Mouse (Mus musculus) heart, adult 11 months (tissue): ENCODE data around the gene Glrx2.
"Not testable (repeated sequence)": the region's sequence is repeated elsewhere in the genome, so short reads cannot be mapped to it uniquely, and the experiment has no call there.

Experiments
- DNase-seq: peaks from one replicate; pipeline ENCODE4 v3.0.0; 2022

The Glrx2 gene

DNA sequence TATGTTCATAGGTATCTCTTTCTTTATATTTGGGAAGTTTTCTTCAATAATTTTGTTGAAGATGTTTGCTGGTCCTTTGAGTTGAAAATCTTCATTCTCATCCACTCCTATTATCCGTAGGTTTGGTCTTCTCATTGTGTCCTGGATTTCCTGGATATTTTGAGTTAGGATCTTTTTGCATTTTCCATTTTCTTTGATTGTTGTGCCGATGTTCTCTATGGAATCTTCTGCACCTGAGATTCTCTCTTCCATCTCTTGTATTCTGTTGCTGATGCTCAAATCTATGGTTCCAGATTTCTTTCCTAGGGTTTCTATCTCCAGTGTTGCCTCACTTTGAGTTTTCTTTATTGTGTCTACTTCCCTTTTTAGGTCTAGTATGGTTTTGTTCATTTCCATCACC, at the start of gene Glrx2:
Glrx2 (plus strand) TSS at position 301 of the 400 bp plus-strand sequence.
- not testable (repeated sequence) for DNase-seq

DNA sequence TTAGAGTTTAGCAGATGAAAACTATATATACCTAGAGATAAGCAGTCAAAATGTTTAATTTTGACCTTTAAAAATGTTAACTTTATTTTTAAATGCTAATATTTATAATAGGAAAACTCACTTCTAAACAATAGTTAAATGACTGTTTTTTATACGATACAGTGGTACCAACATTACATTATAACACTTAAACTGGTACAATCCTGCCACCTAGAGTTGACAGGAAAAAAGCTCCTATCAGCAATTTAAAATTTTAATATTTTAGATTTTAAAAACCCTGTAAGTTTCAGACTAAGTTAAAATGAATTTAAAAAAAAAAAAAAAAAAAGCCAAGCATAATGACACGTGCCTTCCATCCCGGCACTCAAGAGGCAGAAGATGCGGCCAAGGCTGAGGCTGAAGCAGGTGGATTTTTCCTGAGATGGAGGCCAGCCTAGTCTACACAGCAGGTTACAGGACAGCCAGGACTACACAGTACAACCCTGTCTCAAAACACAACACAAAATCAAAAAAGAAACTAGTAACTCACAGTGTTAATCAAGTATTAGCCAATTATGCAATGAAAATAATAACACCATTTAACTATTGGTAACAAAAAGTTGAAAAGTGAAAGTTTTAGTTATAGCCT, 40.3 kb upstream of the Glrx2 start:
- DNase-seq, result no peak

DNA sequence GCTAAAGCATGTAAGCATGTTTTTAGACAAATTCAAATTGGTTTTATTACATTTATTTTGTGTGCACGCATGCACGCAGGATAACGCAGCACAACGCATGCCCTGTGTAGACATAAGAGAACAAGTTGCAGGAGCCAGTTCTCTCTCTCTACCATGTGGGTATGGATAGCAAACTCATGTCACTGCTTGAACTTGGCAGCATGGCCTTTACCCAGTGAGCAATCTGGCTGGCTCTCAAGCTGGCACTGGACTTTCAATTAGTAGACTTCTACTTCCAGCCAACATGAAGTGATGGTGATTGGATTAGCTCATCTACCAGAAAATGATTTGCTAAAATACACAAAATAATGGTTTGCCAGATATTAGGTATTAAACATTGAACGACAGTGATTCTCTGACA, 35.0 kb upstream of the Glrx2 start:
- peak; percentile 93 for DNase-seq

DNA sequence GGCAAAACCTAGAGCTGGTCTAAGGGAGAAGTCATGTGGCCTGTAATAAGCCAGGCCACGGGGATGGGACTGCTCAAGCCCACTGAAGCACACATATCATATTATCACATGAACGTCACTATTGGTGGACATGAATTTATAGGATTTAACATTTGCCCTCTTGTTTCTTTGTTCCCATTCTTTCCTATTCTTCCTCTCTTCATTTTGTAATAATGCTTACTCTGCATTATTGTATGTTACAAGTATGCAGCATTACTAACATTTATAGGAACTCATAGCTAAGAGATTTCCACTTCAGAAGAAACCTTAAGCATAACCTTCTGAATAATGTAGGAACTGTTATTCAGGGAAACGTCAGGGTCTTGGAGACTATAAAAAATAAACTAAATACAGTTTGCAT, 31.3 kb upstream of the Glrx2 start:
- DNase-seq, result no peak

DNA sequence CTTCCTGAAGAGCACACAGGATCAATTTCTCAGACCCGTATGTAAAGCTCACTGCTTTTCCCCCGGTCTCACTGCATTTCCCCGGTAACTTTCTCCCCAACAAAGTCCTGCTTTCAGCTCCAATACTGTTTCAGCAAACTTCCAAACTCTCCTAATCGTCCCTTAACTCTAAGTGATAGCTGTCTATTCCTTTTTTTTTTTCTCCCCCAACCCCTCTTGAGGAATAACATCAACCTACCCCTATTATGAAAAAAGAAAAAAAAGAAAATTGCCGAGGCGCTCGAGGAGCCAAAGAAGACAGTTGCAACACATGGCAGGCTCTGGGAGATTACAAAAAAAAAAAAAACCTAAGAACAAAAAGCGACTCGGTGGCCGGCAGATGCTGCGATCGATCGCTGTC, 14.4 kb upstream of the Glrx2 start:
- no peak for DNase-seq

DNA sequence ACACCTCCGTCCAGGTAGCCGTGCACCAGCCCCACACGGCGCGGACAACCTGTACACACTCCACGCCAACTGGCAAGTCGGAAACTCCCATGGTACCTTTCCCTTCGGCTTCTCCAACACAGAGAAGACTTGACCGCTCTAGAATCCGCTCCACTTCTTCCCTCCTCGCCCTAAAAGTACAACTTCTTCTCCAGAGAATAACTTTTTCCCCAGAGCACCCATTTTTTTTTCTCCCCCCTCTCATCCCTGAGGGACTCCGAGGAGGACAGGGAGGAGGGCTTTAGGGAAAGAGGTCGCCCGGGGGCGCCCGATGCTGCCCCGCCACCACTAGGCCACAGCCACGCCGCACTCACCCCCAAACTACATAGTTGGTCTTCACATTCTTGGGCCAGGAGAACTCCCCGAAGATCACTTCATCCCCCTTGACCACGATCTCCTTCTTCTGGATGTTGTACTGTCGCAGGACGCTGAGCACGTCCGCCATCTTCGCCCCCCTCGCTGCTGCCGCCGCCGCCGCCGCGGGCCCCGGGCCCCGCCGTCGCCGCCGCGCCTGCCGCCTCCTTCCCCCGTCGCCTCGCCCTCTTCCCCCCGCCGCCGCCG, 13.9 kb upstream of the Glrx2 start:
- no peak for DNase-seq

DNA sequence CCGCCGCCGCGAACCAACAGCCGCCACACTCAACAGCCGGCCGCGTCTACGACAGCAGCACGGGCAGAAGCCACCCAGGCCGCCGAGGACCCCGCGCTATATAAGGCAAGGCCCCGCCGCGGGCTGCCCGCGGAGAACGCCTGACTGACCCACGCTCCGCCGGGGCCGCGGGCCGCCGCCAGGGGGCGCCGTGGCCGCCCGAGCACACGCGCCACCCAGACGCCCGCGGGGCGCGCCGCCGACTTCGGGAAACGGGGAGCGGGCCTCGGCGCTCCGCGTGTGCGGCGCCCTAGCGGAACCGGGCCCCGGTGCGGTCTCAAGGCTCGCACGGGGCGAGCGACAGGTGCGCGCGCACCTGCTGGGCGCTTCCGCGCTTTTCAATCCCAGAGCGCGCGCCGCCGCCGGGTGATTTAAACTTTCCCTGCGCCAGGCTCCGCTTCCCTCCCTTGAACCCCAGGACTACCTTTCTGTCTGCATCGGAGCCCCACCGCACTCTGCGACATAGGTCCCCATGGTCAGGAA, 13.3 kb upstream of the Glrx2 start, which contains the start of gene Cdc73:
Cdc73 (minus strand) TSS at position 153 of the 522 bp plus-strand sequence.
- peak; percentile 99 for DNase-seq

DNA sequence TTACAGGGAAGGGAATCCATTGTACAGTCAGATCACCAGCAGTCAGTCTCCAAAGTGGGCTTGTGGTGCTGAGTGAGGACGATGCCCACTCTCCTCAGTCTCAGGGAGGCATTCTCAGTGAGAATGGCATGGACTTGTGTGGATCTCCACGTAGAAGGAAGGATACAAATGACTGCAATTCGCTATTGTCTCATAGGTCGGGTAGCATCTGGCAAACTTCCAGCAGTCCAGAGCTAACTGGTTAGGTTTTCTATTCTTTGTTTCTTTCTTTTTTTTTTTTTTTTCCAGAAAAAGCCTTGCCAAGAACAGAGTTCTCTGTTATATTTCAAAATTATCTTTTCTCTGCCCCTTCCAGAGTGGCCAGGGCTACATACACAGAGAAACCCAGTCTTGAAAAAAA, 9.1 kb upstream of the Glrx2 start:
- DNase-seq, result no peak

DNA sequence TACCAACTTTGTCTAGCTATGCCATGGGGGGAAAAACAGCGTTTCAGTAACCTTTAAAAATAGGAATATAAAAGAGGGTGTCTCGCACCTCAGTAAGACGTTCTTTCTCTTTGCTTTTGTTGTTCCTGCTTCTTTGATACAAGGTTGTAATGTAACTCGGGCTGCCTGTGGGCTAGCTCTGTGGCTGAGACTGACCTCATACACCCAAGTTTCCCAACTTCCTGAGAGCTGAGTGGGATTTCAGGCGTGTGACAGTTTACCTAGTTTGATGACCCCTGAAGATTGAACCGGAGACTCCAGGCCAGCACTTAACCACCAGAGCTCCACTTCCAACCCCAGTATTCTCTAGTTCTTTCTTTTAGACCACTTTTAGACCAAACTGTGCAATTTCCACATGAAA, 7.8 kb upstream of the Glrx2 start:
- no peak for DNase-seq

DNA sequence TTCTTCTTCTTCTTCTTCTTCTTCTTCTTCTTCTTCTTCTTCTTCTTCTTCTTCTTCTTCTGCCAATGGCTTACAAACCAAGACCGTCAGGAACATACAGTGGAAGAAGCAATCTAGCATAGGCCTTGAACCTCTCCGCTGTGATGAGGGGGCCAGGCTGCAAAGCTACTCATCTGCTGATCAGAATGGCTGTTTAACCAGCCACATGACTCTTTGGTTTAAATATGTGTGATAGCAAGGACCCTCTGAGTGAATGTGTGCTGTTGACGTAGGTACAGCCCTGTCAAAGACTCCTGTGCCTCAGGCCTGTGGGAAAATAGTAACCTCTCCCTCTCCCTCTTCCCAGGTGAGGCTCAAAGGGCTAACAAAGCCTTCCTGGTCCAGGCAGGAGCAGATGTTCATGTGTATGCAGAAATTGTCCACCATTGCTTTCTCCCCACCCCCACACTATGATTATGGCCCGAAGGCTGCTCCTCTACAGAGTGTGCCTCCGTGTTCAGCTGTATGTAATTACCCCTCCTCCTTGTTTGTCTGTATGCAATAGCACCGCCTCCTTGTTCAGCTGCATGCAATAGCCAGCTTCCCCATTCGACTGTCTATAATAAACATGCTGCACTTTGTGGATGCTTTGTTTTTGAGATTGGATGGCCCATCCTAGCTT, 6.0 kb upstream of the Glrx2 start:
- DNase-seq, result no peak

DNA sequence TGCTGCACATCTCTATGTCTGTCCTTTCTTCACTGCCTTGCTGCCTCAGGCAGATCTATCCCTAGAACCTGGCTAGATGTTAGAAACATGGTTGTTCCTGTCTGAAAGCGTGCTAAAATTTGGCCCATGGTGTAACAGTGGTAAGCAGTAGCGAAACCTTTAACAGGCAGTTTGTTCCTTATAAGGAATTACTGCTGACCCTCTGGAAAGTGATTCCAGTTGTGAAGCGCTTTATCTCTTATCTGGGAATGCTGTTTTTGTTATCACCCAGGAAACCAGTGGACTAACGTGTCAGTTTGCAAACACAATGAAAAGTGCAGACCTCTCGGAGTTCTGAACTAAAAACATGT, 5.5 kb upstream of the Glrx2 start:
- no peak for DNase-seq

DNA sequence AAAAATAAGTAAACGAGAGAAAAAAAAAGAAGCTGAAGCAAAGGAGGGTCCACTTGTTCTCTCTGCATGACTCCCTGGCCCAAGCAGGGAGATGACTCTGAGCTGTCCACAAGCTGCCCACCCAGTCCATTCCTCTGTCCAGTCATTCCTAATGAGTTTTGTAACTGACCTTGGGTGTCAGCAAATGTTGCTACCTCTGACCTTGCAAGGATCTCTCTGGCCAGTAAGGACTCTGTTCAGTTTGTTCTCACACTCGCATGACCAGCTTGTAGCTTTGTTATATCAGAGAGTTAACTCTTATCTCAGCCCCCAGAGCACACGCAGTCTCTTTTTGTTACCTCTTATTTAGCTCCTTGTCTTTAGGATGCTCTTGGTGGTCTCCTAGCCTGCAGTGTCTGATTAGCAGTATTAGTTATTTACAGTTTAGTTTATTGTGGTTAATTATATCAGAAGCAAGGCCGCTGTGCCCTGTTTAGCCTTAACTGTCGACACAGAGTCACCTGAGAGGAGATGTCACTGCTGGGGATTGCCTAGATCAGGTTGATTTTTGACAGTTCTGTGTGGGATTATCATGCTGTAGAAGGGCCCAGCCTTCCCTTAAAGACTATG, 8.4 kb downstream of the Glrx2 start:
- no peak for DNase-seq

DNA sequence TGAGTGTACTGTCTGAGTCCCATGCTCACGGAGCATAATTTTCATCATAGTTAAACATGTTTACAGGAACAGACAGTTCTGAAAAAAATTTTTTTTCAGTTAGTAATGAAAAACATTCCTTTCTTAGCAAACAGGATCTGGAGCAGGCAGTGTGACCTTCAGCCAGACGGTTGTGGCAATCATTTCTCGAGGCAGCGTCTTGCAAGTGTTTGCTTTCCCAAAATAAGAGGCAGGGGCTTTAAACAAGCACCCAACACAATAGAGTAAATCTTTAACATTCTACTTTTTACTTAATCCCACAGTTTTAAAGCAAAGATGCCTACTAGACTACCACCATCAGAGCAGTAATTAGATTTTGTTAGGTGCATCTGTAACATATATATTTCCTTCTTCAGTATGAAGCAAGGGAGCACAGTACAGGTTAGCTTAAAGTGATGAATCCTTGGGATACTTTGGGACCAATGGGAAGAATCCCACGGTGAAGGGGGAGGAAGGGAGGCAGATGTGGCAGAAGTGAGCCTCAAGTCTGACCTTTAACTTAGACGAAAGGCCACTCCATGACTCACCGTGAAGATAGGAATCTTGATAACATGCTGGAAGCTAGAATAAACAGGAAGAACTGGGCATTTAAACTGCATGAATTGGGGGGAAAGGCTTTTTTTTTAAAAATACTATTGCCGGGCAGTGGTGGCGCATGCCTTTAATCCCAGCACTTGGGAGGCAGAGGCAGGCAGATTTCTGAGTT, 11.7 kb downstream of the Glrx2 start:
- no peak for DNase-seq

DNA sequence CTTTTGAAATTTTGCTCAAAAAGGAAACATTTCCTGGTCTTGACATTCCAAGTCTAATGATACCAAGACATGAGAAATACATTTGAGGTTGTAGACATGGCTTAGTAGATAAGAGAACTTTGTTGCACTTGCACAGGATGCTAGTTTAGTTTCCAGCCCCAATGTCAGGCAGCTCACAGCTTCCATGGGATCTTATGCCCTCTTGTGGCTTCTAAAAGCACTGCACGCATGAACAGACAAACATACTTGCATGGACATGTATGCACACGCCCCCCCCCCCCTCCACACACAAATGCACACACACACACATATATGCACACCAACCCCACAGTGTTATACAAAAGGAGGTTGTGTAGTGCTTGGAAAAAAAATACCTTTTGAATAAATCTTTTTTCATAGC, 14.8 kb downstream of the Glrx2 start:
- no peak for DNase-seq

DNA sequence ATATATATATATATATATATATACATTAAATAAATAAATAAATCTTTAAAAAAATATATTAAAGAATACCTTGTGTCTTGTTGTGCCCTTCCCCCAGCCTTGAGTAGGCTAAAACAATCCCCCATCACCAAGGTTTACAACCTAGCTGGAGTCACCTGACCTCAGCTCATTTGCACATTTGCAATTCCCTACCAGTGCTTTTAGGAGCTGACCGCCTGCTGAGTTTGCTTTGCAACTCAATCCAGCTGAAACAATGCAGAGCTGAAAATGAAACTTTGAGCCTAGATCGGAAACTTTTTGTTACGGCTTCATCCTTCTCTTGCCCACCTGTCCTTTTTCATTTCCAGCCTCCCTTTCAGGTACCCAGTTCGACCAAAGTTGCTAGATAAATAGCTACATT, 15.6 kb downstream of the Glrx2 start:
- no peak for DNase-seq

DNA sequence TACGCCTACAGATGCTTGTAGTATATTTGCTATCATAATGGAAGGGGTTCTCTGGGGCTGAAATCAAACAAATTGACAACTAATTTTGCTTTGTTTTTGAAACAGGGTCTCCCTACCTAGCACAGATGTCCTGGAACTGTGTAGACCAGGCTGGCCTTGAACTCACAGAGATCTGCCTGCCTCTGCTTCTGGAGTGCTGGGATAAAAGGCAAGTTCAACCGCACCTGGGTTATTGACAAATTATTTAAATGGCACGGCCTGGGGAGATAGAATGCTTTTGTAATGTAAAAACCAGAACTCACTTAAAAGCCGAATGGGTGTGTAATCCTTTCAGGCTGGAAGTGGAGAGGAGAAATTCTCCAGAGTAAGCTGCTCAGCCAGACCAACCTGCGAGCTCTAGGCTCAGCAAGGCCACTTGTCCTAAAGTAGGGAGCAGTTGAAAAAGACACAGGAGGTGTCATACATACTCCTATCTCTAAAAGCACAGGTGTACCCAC, 17.8 kb downstream of the Glrx2 start:
- DNase-seq, result peak; percentile 68

DNA sequence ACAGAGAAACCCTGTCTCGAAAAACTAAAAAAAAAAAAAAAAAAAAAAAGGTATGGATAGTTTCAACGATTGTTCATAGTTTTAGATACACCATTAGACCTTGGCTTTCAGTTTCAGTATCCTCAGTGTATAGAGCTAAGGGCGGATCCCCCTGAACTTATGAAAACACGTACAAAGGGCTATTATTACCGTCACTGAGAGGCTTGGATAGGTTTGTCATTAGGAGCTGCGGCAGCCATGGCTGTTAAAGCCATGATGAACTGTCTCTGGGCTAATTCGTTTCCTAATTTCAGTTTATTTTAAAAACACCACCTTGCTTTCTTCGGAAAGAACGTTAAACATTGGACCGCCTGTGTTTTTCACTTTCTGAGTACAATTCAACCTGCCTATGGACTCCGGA, 22.7 kb downstream of the Glrx2 start:
- peak; percentile 67 for DNase-seq

DNA sequence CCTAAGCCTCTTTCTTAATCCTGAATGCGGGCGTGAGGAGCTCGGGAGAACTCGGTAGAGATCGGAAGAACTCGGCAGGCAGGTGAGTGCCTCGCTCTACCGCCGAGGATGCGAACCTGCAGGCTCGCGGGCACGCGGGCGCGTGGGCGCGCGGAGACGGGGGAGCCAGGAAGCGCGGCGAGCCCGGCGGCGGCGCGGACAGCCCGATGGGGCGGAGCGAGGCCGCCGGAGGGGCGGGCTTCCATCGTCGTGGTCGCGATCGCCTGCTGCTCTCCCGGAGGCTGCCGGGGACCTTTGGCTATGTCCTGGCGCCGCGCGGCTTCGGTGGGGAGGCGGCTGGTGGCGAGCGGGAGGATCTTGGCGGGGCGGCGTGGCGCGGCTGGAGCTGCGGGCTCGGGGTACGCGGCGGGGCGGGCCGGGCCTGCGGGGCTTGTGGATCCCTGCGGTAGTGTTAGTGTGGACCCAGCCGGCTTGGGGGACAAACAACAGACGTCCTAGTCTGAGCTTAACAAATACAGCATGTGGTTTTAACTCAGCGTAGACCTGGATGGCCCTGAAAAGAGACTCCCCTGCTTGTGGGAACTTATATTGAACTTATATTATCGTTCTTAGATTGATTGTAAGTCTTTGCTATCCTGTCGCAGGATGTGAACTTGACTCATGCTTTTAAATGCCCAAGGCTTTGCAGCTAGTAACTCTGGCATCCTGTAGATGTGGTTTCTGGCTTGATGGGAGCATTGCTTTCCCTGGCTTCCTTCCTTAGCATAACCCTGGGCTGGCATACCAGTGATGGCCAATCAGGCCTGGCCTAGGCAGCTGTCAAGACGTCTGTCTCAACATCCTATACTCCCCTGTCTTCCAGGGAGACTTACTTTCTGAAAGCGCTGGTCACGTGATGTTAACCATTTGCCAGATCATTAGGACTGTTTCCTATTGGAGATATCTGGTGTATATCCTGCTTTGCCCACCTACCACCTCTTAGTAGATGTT, 23.5 kb downstream of the Glrx2 start:
- DNase-seq, result peak; percentile 99

DNA sequence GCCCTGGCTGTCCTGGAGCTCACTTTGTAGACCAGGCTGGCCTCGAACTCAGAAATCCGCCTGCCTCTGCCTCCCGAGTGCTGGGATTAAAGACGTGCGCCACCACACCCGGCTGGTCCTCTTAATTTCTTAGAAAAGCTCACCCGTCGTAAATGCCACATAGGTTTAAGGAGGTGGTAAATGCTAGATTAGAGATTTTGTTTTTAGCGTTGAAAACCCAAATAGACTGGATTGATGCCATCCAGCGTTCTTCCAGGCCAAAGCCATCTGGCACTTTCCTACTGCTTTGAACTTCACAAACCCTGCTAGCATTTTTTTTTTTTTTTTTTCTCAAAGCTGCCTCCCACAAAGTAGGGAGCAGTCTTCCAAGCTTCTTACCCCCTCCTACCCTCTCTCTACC, 24.4 kb downstream of the Glrx2 start:
- DNase-seq, result peak; percentile 61

DNA sequence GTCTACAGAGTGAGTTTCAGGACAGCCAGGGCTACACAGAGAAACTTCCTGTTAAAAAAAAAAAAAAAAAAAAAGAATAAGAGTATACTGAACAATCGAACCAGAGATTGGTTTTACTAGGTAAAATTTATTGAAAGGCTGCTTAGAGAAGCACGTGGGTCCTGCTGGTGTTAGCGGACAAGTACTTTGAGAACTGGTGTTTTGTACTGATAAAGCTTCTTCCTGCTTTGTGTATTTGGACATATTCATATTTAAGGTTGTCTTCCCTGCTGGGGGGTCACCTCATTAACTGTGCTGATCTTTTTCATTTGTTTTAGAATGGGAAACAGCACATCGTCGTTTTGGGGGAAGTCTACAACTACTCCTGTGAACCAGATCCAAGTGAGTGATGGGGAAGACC, 25.2 kb downstream of the Glrx2 start:
- no peak for DNase-seq

DNA sequence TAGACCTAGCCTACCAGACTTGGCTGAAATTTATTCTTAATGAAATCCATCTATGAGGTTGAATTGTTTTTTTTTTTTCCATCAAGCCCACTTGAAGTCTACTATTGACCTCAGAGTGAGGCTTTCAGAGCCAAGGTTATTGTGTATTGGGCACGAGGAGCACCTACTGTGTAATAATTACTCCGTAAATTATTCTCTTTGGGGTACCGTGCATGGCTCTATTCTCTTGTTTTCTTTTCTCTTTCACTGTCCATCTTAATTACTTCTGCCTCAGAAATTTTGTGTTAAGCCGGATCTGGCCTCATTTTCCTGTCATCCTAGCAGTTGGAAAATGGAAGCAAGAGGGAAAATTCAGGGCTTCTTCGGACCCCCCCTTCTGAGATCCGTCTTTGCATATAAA, 26.0 kb downstream of the Glrx2 start:
- DNase-seq, result no peak

DNA sequence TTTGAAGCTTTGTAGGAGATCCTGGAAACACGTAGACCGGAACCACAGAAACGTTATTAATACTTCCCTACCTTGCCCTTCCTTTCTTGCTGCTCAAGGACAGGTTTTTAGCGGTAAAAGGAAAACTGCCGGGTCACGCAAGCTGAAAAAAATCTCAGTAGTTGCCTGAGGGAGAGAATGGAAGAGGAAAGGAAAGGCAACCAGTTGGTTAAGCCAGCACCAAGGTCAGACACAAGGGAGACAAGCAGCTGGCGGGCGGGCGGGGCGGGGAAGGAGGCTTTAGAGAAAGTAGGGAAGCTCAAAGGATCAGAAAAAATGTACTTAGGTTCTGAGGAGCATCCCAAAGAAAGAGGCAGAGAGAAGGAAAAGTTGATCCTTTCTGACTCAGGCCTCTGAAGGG, 29.7 kb downstream of the Glrx2 start:
- no peak for DNase-seq
